Mouse (Mus musculus): ENCODE data around the gene Edn2. TPM values are rescaled to one million over a fixed set of nuclear protein-coding genes. Genes with fewer than 3 reads are reported as not detected.

Edn2 gene
- polyA plus RNA-seq, 1 experiment from 2014 or later = 3.0 TPM

GRCm38 (mm10) chr4:120163242-120163641 is 2.2 kb downstream of the Edn2 start:
- Histone ChIP-seq H3K4me1 (ENCODE audit: control insufficient read depth, insufficient read depth, low read length) (peaks cover 15% of the 10 kb centered on the region; the same call in 1 of the 2 replicates), H3K36me3 (ENCODE audit: control insufficient read depth, insufficient read depth, low read length) (no peaks in the 10 kb centered on the region), H3K4me2 (replicated peaks; ENCODE audit: low read depth, low read length) (0 out of 2 replicates have a peak overlapping the region, but pooled peaks have one; percentile 5), H3K4me3 (ENCODE audit: low read depth, low read length) (no peak overlapping the region), H3K27me3 (ENCODE audit: control insufficient read depth, insufficient read depth, low read length) (no peaks in the 10 kb centered on the region), H3K9ac (replicated peaks; ENCODE audit: low read depth, low read length) (no peak overlapping the region), H3K9me3 (ENCODE audit: control insufficient read depth, low read depth, low read length) (no peaks in the 10 kb centered on the region), H3K27ac (ENCODE audit: low read length) (no peak overlapping the region; the same call in 1 of the 2 replicates)
- WGBS = 29% methylated on average over 11 of the region's 11 CpGs
- ATAC-seq (ENCODE audit: insufficient number of reproducible peaks, insufficient read depth, low FRiP score, low read depth) = no peak

GRCm38 (mm10) chr4:120164316-120164715 is 3.3 kb downstream of the Edn2 start:
- peaks cover 11% of the 10 kb centered on the region; the same call in 1 of the 2 replicates for H3K4me1 ChIP-seq (ENCODE audit: control insufficient read depth, insufficient read depth, low read length)
- H3K4me3 ChIP-seq (ENCODE audit: low read depth, low read length) = no peak overlapping the region
- H3K9ac ChIP-seq (replicated peaks; ENCODE audit: low read depth, low read length) = no peak overlapping the region
- no peaks in the 10 kb centered on the region for H3K36me3 ChIP-seq (ENCODE audit: control insufficient read depth, insufficient read depth, low read length)
- 87% methylated on average over 5 of the region's 5 CpGs for WGBS
- no peak overlapping the region for H3K27ac ChIP-seq (ENCODE audit: low read length)
- H3K9me3 ChIP-seq (ENCODE audit: control insufficient read depth, low read depth, low read length) = no peaks in the 10 kb centered on the region
- no peaks in the 10 kb centered on the region for H3K27me3 ChIP-seq (ENCODE audit: control insufficient read depth, insufficient read depth, low read length)
- no peak overlapping the region for H3K4me2 ChIP-seq (replicated peaks; ENCODE audit: low read depth, low read length)
- no peak for ATAC-seq (ENCODE audit: insufficient number of reproducible peaks, insufficient read depth, low FRiP score, low read depth)

- no peaks in the 10 kb centered on the region for H3K36me3 ChIP-seq (ENCODE audit: control insufficient read depth, insufficient read depth, low read length)
- no peaks in the 10 kb centered on the region for H3K9me3 ChIP-seq (ENCODE audit: control insufficient read depth, low read depth, low read length)
- H3K9ac ChIP-seq (replicated peaks; ENCODE audit: low read depth, low read length) = no peak overlapping the region
- no peak overlapping the region for H3K4me3 ChIP-seq (ENCODE audit: low read depth, low read length)
- ATAC-seq (ENCODE audit: insufficient number of reproducible peaks, insufficient read depth, low FRiP score, low read depth) = no peak
- H3K4me1 ChIP-seq (ENCODE audit: control insufficient read depth, insufficient read depth, low read length) = peaks cover 9% of the 10 kb centered on the region
- no peaks in the 10 kb centered on the region for H3K27me3 ChIP-seq (ENCODE audit: control insufficient read depth, insufficient read depth, low read length)
- 67% methylated on average over 6 of the region's 6 CpGs for WGBS
- H3K27ac ChIP-seq (ENCODE audit: low read length) = no peak overlapping the region
- no peak overlapping the region for H3K4me2 ChIP-seq (replicated peaks; ENCODE audit: low read depth, low read length)
Observed at GRCm38 (mm10) chr4:120167778-120168177, 6.8 kb downstream of the Edn2 start.

- Histone ChIP-seq H3K4me2 (replicated peaks; ENCODE audit: low read depth, low read length) (no peak overlapping the region), H3K36me3 (ENCODE audit: control insufficient read depth, insufficient read depth, low read length) (no peaks in the 10 kb centered on the region), H3K9ac (replicated peaks; ENCODE audit: low read depth, low read length) (no peak overlapping the region), H3K4me1 (ENCODE audit: control insufficient read depth, insufficient read depth, low read length) (peaks cover 7% of the 10 kb centered on the region; the same call in 1 of the 2 replicates), H3K27me3 (ENCODE audit: control insufficient read depth, insufficient read depth, low read length) (no peaks in the 10 kb centered on the region), H3K4me3 (ENCODE audit: low read depth, low read length) (no peak overlapping the region), H3K27ac (ENCODE audit: low read length) (no peak overlapping the region), H3K9me3 (ENCODE audit: control insufficient read depth, low read depth, low read length) (no peaks in the 10 kb centered on the region)
- 91% methylated on average over 4 of the region's 4 CpGs for WGBS
- ATAC-seq (ENCODE audit: insufficient number of reproducible peaks, insufficient read depth, low FRiP score, low read depth) = no peak
Observed at GRCm38 (mm10) chr4:120168346-120168745, 7.3 kb downstream of the Edn2 start.

DNA sequence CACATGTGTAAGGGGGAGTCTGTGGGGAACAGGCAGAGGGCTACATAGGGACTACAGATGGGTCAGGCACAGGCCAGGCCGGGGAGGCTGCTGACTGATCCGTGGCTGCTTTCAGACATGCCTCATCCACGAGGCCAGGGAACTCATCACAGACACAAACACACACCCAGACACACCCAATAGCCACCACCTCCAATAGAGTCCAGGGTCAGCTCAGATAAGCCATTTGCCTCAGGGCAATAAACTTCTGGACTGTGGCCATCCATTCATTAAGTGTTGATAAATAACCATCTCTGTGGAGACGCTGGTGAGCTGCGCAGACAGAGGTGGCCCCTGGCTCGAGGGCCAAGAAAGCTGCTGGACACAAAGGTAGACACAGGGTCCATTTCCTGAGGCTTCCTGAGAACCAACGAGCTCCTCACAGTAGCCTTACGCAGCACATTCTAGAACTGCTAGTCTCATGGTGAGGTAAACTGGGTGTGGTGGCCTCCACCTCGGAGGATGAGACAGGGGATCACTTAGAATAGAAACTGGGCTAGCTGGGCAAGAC is 9.5 kb downstream of the Edn2 start:
- 48% methylated on average over 9 of the region's 9 CpGs for WGBS
- H3K4me3 ChIP-seq (ENCODE audit: low read depth, low read length) = no peak overlapping the region
- H3K9me3 ChIP-seq (ENCODE audit: control insufficient read depth, low read depth, low read length) = no peaks in the 10 kb centered on the region
- H3K4me1 ChIP-seq (ENCODE audit: control insufficient read depth, insufficient read depth, low read length) = peaks cover 7% of the 10 kb centered on the region; the same call in 1 of the 2 replicates
- no peak overlapping the region for H3K9ac ChIP-seq (replicated peaks; ENCODE audit: low read depth, low read length)
- no peak overlapping the region for H3K27ac ChIP-seq (ENCODE audit: low read length)
- H3K27me3 ChIP-seq (ENCODE audit: control insufficient read depth, insufficient read depth, low read length) = no peaks in the 10 kb centered on the region
- no peak overlapping the region for H3K4me2 ChIP-seq (replicated peaks; ENCODE audit: low read depth, low read length)
- no peaks in the 10 kb centered on the region for H3K36me3 ChIP-seq (ENCODE audit: control insufficient read depth, insufficient read depth, low read length)
- ATAC-seq (ENCODE audit: insufficient number of reproducible peaks, insufficient read depth, low FRiP score, low read depth) = no peak

- no peaks in the 10 kb centered on the region for H3K27me3 ChIP-seq (ENCODE audit: control insufficient read depth, insufficient read depth, low read length)
- H3K9me3 ChIP-seq (ENCODE audit: control insufficient read depth, low read depth, low read length) = no peaks in the 10 kb centered on the region
- no peak overlapping the region for H3K4me3 ChIP-seq (ENCODE audit: low read depth, low read length)
- ATAC-seq (ENCODE audit: insufficient number of reproducible peaks, insufficient read depth, low FRiP score, low read depth) = peak; percentile 46; the same call in 1 of the 2 replicates
- H3K4me2 ChIP-seq (replicated peaks; ENCODE audit: low read depth, low read length) = no peak overlapping the region
- no peak overlapping the region for H3K9ac ChIP-seq (replicated peaks; ENCODE audit: low read depth, low read length)
- peak overlapping the region; percentile 21; the same call in 1 of the 2 replicates for H3K27ac ChIP-seq (ENCODE audit: low read length)
- peaks cover 7% of the 10 kb centered on the region; the same call in 1 of the 2 replicates for H3K4me1 ChIP-seq (ENCODE audit: control insufficient read depth, insufficient read depth, low read length)
- WGBS = 16% methylated on average over 7 of the region's 7 CpGs
- H3K36me3 ChIP-seq (ENCODE audit: control insufficient read depth, insufficient read depth, low read length) = no peaks in the 10 kb centered on the region
Observed at GRCm38 (mm10) chr4:120172050-120172684, 11.2 kb downstream of the Edn2 start.

DNA sequence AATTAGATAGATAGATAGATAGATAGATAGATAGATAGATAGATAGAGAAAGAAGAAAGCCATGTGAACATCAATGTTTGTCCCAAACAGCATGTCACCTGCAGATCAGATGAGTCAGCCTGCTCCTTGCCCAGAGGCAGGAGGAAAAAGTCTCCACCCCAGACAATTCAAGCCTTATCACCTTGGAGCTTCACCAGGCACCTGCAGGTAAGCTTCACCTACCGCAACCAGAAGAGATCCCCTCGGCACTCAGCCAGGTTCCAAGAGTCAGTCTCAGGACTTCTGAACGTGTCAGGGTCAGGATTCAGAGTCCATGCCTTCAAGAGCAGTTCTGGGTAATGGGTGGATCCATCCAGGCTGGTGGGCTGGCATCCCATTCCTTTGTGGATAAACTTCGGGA is 18.1 kb downstream of the Edn2 start:
- H3K9me3 ChIP-seq (ENCODE audit: control insufficient read depth, low read depth, low read length) = no peaks in the 10 kb centered on the region
- no peak overlapping the region for H3K4me3 ChIP-seq (ENCODE audit: low read depth, low read length)
- 85% methylated on average over 4 of the region's 4 CpGs for WGBS
- no peak overlapping the region for H3K4me2 ChIP-seq (replicated peaks; ENCODE audit: low read depth, low read length)
- H3K27ac ChIP-seq (ENCODE audit: low read length) = no peak overlapping the region
- H3K36me3 ChIP-seq (ENCODE audit: control insufficient read depth, insufficient read depth, low read length) = no peaks in the 10 kb centered on the region
- ATAC-seq (ENCODE audit: insufficient number of reproducible peaks, insufficient read depth, low FRiP score, low read depth) = no peak
- no peaks in the 10 kb centered on the region for H3K27me3 ChIP-seq (ENCODE audit: control insufficient read depth, insufficient read depth, low read length)
- no peak overlapping the region for H3K9ac ChIP-seq (replicated peaks; ENCODE audit: low read depth, low read length)
- no peaks in the 10 kb centered on the region for H3K4me1 ChIP-seq (ENCODE audit: control insufficient read depth, insufficient read depth, low read length)

DNA sequence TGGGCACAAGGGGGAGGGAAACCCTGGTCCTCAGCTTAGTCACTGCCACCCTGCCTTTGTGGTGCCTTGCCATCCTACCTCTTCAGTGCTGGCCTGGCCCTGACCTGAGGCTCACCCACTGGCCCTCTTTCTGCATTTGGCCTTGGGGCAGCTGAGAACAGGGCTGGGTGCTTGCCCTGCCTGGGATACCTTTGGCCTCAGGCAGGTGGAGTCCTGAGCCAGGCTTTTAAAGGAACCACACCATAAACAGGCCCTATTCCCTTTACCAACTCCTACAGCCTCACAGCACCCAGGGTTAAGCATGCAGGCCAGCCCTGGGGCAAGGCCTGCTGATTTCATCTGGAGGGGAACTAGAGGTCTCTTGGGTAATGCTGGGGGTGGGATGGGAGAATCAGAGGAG is 19.5 kb downstream of the Edn2 start:
- Histone ChIP-seq H3K9me3 (ENCODE audit: control insufficient read depth, low read depth, low read length) (no peaks in the 10 kb centered on the region), H3K27ac (ENCODE audit: low read length) (no peak overlapping the region), H3K9ac (replicated peaks; ENCODE audit: low read depth, low read length) (no peak overlapping the region), H3K36me3 (ENCODE audit: control insufficient read depth, insufficient read depth, low read length) (no peaks in the 10 kb centered on the region), H3K4me1 (ENCODE audit: control insufficient read depth, insufficient read depth, low read length) (no peaks in the 10 kb centered on the region), H3K27me3 (ENCODE audit: control insufficient read depth, insufficient read depth, low read length) (no peaks in the 10 kb centered on the region), H3K4me3 (ENCODE audit: low read depth, low read length) (no peak overlapping the region), H3K4me2 (replicated peaks; ENCODE audit: low read depth, low read length) (no peak overlapping the region)
- no peak for ATAC-seq (ENCODE audit: insufficient number of reproducible peaks, insufficient read depth, low FRiP score, low read depth)

All from stomach, embryonic 14.5 days (tissue).